Mouse (Mus musculus) erythroid progenitor cell, adult 5-6 weeks (primary cell): ENCODE data around the gene Tead1. TPM values are rescaled to one million over a fixed set of nuclear protein-coding genes. Genes with fewer than 3 reads are reported as not detected.

Experiments
- ATAC-seq: replicated peaks from 2 replicates; pipeline ENCODE4 v1.8.0; 2016; ENCODE audit warnings: moderate number of reproducible peaks, mild to moderate bottlenecking, moderate TSS enrichment, inconsistent platforms; ENCODE audit not compliant: poor library complexity, low FRiP score, severe bottlenecking
- total RNA-seq, 2 experiments: library from RNA; stranded (forward) in 1 of 2; stranded (reverse) in 1 of 2; fragments of 150-400 nt in 1 of 2; fragments of 186-747, 209-891 nt in 1 of 2; gene quantifications; 2 replicates each; pipeline versions ENCODE4 v1.2.3 to v1.2.4; 2015 to 2017; ENCODE audit warnings: low replicate concordance in 2 of 2

The Tead1 gene
- total RNA-seq, 2 experiments from 2014 or later, result not detected

GRCm38 (mm10) chr7:112836076-112836475, 157.0 kb downstream of the Tead1 start:
- ATAC-seq, result no peak

- ATAC-seq, result no peak
These were observed 159.0 kb downstream of the Tead1 start for GRCm38 (mm10) chr7:112838131-112838530.

DNA sequence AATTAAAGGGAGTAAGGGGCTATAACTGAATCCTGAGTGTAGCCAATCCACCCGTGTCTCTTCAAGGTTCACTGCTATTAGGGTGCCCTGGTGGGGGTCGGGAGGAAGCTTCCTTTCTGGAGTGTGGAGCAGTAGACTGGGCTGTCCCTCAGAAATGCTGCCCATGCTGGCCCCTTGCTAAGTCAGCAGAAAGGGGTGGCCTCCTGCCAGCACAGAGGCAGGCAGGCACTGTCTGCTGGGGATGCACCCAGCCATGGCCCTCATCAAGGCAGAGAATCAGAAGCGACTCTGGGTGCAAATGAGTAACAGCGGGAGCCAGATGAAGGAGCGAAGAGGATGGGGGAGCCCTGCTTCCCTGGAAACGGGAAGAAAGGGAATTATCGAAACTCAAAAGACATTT, 161.2 kb downstream of the Tead1 start:
- ATAC-seq, result no peak

DNA sequence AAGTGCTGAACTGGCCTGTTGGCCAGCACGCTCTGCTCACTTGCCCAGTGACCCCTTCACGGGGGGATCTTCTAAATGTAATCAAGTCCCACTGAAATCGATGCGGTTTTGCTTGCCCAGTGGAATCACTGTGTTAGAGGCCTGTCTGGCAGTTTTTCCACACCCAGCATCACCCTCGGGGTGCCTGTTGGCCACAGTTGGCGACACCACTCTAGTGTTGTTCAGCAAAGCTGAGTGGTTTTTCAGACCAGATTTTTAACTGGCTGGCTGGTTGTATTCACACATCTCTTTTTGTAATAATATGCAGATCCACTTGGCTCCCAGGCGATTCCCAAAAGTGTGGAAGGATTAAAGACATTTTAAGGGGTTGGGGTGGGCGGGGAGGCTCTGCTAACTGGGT, 161.8 kb downstream of the Tead1 start:
- no peak for ATAC-seq

GRCm38 (mm10) chr7:112841484-112841883, 162.4 kb downstream of the Tead1 start:
- no peak for ATAC-seq

DNA sequence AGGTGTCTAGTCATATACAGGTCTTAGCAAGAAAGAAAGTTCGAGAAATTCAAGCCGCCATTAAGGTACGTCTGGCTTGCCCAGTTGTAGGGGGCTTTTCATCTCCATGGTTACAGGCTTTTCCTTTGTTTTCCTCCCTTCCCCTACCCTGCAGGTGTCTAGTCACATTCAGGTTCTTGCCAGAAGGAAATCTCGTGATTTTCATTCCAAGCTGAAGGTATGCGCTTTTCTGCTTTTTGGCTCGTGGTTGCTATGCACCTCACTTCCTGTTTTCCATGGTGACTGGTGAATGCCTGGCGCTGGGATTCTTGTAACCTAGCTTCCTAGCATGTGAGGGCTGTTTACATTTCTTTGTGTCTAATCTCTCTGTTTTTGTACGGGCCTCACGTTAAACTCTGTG, 162.8 kb downstream of the Tead1 start:
- ATAC-seq, result no peak

GRCm38 (mm10) chr7:112851281-112851744, 172.2 kb downstream of the Tead1 start:
- ATAC-seq, result no peak

DNA sequence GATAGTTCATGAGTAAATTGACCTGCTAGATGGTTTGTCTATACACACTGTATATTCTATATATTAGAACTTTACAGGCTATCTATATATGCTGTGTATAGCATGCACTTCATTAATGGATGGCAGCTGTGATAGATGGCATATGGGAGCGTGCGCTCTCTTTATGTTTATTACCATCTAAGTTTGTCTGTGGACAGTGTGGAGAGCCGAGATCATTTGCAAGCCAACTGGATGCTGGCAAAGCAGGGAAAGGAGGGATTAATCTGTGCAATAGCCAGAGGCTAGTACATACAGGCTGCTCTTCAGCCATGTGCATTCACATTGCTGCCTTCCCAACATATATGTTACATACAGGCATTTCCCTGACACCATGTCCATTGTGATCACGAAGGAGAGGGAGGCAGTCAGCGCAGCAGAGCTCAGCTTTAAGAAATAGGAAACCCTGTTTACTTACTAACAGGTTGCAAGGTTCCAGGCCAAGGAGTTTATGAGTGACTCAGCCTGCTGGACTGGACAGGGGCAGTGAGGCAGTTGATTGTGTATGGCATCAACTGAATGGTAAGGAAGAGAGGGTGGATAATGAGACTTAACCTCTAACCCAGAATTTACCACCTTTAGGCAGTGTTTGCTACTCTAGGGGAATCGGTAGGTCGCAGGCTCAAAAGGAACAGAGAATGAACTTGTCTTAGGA, 173.2 kb downstream of the Tead1 start:
- ATAC-seq, result no peak

DNA sequence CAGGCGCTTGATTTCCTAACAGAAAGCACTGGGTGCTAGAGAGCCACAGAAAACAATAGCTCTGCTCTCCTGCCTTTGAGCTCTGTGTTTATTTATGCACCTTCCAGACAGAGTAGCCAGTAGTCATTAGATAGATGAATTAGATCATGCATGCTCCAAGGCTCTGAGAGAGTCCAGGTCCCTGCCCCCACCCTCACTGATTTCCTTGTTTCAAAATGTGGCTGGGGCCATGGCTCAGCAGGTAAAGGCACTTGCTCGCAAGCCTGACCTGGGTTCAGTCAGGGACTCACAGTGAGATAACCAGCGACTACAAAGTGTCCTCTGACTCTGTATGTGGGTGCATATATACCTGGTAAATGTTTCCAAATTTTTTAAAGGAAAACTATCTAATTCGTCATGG, 174.7 kb downstream of the Tead1 start:
- ATAC-seq, result no peak

DNA sequence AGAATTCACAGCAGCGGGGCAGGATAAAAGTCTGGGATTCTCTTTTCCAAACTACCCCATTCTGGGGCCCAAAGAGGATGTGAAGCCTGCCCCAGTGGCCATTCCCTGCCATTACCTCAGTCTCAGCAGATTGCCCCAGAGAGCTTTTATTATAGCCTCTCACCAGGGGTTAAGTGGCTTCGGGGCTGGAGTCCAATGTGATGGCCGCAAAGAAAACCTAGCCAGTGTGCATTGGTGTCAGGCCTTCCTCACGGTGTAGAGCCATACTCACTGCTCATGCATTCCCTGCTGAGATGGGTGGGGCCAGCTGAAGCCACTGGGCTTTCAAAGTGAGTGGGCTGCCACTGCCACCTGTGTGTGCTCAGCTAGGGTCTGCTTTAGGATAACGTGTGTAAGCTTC, 175.4 kb downstream of the Tead1 start:
- no peak for ATAC-seq

DNA sequence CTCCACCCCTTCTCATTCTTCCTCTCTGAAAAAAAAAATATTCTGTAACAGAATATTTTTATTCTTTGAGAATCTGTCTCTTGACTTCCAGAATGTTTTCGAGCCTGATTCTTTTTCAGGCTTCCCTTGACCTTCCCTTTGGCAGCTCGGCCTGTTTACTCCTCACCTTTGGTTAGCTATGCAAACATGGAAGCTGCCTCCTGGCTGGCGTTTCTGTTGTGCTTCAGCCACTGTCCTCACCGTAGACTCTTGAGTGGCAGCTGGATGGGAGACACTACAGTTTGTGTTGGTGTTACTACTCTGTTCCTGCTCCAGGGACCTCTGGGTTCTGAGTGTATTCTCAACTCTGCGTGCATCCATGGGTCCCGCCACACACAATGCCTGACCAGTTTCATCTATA, 176.3 kb downstream of the Tead1 start:
- ATAC-seq, result no peak

DNA sequence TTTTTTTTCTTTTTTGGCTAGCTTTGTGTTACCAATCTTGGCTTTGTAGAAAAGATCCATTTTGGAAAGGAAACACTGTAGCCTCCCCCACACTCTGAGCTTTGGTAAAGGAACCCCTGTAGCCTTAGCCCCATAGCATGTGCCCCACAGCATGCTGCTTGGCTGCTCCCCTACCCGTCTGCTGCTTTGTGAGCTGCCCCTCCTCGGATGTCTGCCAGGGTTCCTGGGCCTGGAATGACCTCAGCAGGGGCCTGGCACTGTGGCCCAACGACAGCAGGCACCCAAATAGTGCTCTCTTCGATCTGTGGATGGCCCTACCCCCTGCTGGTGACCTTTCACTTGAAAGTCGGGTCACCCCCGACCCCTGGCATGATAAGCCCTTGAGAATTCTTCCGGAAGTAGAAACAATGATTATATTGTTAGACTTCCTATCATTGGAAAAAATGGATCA, 177.0 kb downstream of the Tead1 start:
- no peak for ATAC-seq

DNA sequence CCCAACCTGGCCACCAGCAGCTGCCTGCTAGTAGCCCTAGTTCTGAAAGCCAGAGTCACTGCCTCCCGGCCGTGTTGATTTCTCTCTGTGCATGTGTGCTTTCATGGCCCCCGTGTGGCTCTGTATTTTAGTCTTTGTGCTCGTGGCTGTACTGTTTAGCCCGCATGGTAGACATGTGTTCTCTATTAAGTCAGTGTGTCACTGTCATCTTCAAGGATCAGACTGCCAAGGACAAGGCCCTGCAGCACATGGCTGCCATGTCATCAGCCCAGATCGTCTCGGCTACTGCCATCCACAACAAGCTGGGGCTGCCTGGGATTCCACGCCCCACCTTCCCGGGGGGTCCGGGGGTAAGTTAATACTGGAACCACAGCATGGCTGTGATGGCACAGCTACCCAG, 177.5 kb downstream of the Tead1 start:
- ATAC-seq, result no peak

DNA sequence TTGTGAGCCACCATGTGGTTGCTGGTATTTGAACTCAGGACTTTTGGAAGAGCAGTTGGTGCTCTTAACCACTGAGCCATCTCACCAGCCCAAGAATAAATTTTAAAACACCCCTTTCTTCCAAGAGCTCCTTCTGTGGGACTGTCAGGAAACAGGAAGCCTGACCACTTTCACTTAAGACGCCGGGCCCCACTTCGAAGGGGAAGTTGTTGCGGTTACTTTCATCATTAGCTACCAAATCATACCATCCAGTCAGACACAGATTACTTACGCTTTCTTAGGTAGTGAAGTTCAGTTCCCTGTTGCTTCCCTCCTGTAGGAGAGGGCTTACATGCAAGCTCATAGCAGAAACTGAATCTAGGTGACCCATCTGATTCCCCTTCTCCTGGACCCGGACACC, 180.8 kb downstream of the Tead1 start:
- ATAC-seq, result no peak

DNA sequence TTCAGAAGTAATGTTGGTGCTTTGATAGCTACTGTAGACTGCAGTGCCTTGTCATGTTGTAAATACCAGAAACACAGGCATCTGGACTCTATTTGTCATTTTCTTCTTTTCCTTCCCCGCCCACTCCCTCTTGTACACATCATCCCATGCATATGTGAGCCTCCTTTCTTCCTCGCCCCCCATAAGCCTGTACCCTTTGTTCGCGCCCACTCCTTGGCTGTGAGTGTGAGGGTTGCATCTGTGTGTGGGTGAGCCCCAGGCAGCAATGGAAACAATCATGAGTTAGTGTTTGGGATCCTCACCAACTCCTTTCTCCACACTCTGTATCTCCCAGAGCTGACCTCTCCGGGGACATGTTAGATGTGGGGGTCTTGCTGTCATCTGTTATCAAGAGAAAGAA, 183.0 kb downstream of the Tead1 start:
- ATAC-seq, result no peak

DNA sequence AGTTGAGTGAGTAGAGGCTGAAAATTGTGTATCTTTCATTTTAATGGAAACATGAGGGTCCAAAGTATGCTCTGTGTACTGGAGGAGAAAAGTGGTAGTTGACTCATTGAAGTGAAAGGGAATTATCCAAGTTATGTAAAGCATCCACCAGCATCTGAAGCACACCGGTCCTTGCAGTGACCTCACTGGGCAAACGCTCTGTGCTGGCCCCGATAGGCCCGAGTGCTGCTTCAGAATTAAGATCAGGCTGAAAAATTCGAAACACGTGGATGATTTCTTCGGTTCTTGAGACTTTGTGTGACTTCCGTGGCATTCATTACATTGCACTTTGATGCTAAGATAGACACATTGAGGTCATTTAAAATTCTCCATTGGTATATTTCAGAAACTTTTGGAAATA, 185.1 kb downstream of the Tead1 start:
- no peak for ATAC-seq

DNA sequence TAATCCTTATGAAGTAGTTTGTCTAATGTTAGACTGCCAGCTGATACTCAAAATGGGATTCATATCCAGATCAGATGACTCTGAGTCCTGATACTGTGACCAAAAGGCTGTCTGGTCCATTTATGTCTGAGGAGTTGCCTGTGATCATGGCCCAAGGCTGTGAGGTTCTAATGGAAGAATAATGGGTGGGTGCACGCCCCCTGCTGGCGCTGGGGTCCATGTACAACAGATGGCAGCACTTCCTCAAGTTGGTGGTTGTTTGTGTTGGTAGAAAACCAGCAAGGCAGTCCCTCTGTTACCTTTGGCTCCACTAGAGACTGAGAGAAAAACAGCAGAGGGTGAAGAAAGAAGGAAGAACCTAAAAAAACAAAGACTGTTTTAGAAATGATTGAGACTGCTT, 186.6 kb downstream of the Tead1 start:
- no peak for ATAC-seq

DNA sequence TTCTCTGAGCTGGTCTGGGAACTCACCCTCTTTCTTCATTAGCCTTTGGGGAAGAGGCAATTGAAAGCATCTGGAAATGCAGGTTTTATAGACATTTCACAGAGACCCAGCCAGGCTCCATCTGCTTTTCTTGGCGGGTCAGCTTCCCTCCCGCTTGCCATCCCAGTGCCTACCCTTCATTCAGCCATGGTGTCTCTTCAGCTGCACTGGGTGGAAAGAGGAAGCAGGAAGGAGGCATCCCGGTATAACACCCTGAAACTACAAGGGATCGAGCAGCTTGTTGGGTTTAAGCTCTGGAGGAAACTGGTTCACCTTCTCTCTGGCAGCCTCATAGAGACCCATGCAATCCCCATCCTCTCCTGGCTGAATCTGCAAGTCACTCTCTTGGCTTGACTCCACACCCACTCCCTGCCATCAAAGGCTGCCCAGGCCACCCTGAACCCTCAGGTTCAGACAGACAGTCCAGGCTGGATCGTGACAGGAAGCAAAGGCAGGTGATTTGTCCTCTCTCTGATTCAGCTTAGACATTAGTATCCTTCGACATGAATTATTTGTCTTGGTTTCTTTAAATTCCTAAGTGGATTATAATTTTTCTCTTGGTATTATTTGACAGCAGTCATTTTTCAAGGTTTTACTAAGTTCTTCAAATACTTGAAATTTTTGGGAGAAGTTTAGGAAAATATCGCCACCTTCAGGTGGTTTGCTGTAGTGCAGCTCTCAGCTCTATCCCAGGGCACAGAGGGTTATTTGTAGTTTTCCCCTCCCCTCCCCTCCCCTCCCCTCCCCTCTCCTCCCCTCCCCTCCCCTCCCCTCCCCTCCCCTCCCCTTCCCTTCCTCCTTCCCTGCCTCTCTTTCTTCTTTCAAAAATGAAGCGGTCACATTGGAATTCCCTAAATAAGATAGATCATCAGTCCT, 189.7 kb downstream of the Tead1 start:
- ATAC-seq, result no peak

GRCm38 (mm10) chr7:112871752-112872151, 192.6 kb downstream of the Tead1 start:
- no peak for ATAC-seq

DNA sequence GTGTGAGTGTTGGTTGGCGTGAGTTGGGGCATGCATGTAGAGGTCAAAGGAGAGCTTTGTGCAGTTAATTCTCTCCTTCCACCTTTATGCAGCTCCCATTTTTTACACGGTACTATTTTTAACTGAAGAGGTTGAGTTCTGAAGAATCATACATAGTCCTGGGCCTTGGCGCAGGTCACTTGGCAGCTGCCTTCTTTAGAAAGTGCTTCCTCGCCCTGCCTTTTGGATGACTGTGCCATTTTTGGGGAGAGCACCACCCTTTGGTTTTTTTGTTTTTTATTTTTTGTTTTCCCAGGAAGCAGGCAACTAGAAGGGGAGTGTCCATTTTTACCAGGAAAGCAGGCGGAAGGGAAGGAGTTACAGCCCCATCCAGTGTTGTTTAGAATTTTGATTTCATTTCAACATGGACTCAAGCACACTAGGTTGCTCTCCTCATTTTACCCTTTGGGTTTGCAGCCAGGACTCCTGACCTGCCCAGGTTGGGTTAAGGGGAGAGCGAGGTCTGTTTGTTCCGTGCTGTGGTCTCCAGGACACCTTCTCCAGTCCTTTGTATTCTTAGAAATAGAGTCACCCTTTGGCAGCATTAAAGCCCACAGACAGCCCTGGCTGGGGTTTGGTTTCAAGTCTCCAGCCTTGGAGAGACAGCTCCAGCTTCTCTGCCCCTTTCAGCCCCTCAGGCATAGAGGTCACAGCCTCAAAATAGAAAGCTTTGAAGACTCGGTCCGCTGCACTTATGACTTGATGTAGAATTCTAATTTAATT, 193.5 kb downstream of the Tead1 start:
- no peak for ATAC-seq
